Mouse (Mus musculus) lung, postnatal 25 days (tissue): Measurements from ENCODE around the gene Rtn4rl1.
"Not testable (repeated sequence)": the region's sequence is repeated elsewhere in the genome, so short reads cannot be mapped to it uniquely, and the experiment has no call there.

Experiments used
- DNase-seq: peaks from one replicate; pipeline ENCODE4 v3.0.0; 2022; ENCODE audit warnings: low spot score

Gene Rtn4rl1

GRCm38 (mm10) chr11:75165441-75166192 lies 28.0 kb upstream of the Rtn4rl1 start:
- peak; percentile 84 for DNase-seq

- DNase-seq, result no peak
These were observed 27.3 kb upstream of the Rtn4rl1 start for GRCm38 (mm10) chr11:75166193-75166842.

- no peak for DNase-seq
These were observed 26.5 kb upstream of the Rtn4rl1 start for GRCm38 (mm10) chr11:75166861-75167642.

GRCm38 (mm10) chr11:75167643-75168589 lies 25.7 kb upstream of the Rtn4rl1 start:
- no peak for DNase-seq

- peak; percentile 85 for DNase-seq
These were observed 24.8 kb upstream of the Rtn4rl1 start for GRCm38 (mm10) chr11:75168590-75169361.

GRCm38 (mm10) chr11:75169405-75170080 lies 24.0 kb upstream of the Rtn4rl1 start, which contains the start of gene Hic1:
Hic1 (minus strand) TSS chr11:75169519.
- no peak for DNase-seq

GRCm38 (mm10) chr11:75170136-75170751 lies 23.3 kb upstream of the Rtn4rl1 start:
- peak; percentile 92 for DNase-seq

- no peak for DNase-seq
These were observed 22.3 kb upstream of the Rtn4rl1 start for GRCm38 (mm10) chr11:75171186-75171865.

- DNase-seq, result no peak
These were observed 21.2 kb upstream of the Rtn4rl1 start for GRCm38 (mm10) chr11:75172151-75173094.

- peak; percentile 75 for DNase-seq
These were observed 20.3 kb upstream of the Rtn4rl1 start for GRCm38 (mm10) chr11:75173095-75173798.

- DNase-seq, result no peak
These were observed 19.8 kb upstream of the Rtn4rl1 start for GRCm38 (mm10) chr11:75173799-75174165.

- not testable (repeated sequence) for DNase-seq
These were observed 19.0 kb upstream of the Rtn4rl1 start for GRCm38 (mm10) chr11:75174574-75174973.

GRCm38 (mm10) chr11:75178011-75178410 lies 15.6 kb upstream of the Rtn4rl1 start:
- no peak for DNase-seq

GRCm38 (mm10) chr11:75178672-75179208 lies 14.8 kb upstream of the Rtn4rl1 start, which contains the start of gene Ovca2:
Ovca2 (minus strand) TSS chr11:75178835.
- DNase-seq, result peak; percentile 92

GRCm38 (mm10) chr11:75183917-75184570 lies 9.5 kb upstream of the Rtn4rl1 start:
- no peak for DNase-seq

GRCm38 (mm10) chr11:75184573-75184972 lies 9.0 kb upstream of the Rtn4rl1 start:
- DNase-seq, result no peak
